Mouse (Mus musculus): ENCODE data around the gene Meaf6. TPM values are rescaled to one million over a fixed set of nuclear protein-coding genes. Genes with fewer than 3 reads are reported as not detected.

Gene Meaf6
- total RNA-seq, 2 experiments from 2014 or later, result 38.3 to 40.8 TPM

- peak; percentile 44 for DNase-seq
These were observed 31.3 kb downstream of the Meaf6 start for GRCm38 (mm10) chr4:125116090-125116861.

- no peak for DNase-seq
These were observed 32.0 kb downstream of the Meaf6 start for GRCm38 (mm10) chr4:125116929-125117328.

- DNase-seq, result no peak
These were observed 33.0 kb downstream of the Meaf6 start for GRCm38 (mm10) chr4:125117902-125118320.

- no peak for DNase-seq
These were observed 34.1 kb downstream of the Meaf6 start for GRCm38 (mm10) chr4:125119070-125119469.

GRCm38 (mm10) chr4:125119721-125120120, 34.8 kb downstream of the Meaf6 start:
- no peak for DNase-seq

GRCm38 (mm10) chr4:125122431-125123278, 37.7 kb downstream of the Meaf6 start:
- peak; percentile 45 for DNase-seq

- no peak for DNase-seq
These were observed 38.3 kb downstream of the Meaf6 start for GRCm38 (mm10) chr4:125123279-125123671.

GRCm38 (mm10) chr4:125124424-125125209, 39.7 kb downstream of the Meaf6 start:
- no peak for DNase-seq

GRCm38 (mm10) chr4:125125361-125125921, 40.5 kb downstream of the Meaf6 start:
- no peak for DNase-seq

- DNase-seq, result no peak
These were observed 41.3 kb downstream of the Meaf6 start for GRCm38 (mm10) chr4:125126186-125126585.

GRCm38 (mm10) chr4:125126761-125127160, 41.8 kb downstream of the Meaf6 start:
- no peak for DNase-seq

- peak; percentile 92 for DNase-seq
These were observed 42.6 kb downstream of the Meaf6 start, which contains the start of gene Zc3h12a for GRCm38 (mm10) chr4:125127305-125128084. Zc3h12a (minus strand) TSS chr4:125127840.

- DNase-seq, result peak; percentile 44
These were observed 46.6 kb downstream of the Meaf6 start for GRCm38 (mm10) chr4:125131493-125131892.

- DNase-seq, result peak; percentile 73
These were observed 47.5 kb downstream of the Meaf6 start for GRCm38 (mm10) chr4:125132394-125132793.

- DNase-seq, result no peak
These were observed 49.3 kb downstream of the Meaf6 start for GRCm38 (mm10) chr4:125134192-125134591.

GRCm38 (mm10) chr4:125134631-125135030, 49.7 kb downstream of the Meaf6 start:
- DNase-seq, result no peak

- DNase-seq, result no peak
These were observed 50.3 kb downstream of the Meaf6 start for GRCm38 (mm10) chr4:125135076-125135855.

- DNase-seq, result no peak
These were observed 51.5 kb downstream of the Meaf6 start for GRCm38 (mm10) chr4:125136303-125136888.

GRCm38 (mm10) chr4:125138321-125138720, 53.4 kb downstream of the Meaf6 start:
- no peak for DNase-seq

- DNase-seq, result no peak
These were observed 59.3 kb downstream of the Meaf6 start for GRCm38 (mm10) chr4:125144211-125144610.
